Mouse (Mus musculus) lung, postnatal 4 days (tissue): Measurements from ENCODE around the gene Ndufa6.
"Not testable (repeated sequence)": the region's sequence is repeated elsewhere in the genome, so short reads cannot be mapped to it uniquely, and the experiment has no call there.

ENCODE experiments used
- DNase-seq, 2 experiments: peaks; one replicate each; pipeline ENCODE4 v3.0.0; 2021

Gene Ndufa6

DNA sequence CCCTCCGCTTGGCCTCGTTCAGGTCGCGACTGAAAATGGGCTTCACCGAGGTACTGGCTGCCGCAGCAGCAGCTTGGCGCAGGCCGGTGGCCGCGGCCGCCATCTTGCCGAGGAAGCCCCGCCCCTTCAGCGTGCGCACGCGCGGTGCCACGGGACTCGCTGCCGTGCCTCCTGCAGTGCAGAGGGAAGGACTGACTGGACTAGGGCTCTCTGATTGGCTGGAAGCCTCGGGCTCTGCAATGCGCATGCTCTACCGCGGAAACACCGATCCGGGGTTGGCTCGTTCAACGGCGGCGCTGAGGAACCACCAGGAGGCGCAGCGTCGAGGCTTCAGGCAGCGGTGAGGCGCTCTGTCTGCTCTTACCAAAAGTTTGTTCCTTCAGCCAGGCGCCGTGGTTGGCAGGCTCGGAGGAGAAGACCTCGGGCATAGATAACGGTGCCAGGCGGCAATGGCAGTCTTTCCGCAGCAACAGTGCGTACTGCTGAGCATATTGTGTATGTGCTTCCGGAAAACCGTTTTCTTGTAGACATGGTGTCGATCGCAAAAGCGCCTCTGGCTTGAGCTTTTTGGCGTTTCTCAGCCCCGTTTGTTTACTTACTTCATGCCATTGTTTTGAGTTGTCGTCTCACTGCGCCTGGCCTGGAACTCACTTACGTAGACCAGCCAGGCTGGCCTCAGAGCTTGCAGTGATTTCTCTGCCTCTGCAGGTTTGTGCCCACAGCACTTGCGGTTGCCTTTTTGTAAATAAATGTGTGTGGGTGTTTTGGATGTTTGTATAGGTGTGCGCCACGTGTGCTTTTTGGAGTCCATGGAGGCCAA, at the start of gene Ndufa6:
Gene Ndufa6 (minus strand): TSS at position 197 of the 820 bp plus-strand sequence.
- peak; percentile 98 for DNase-seq

DNA sequence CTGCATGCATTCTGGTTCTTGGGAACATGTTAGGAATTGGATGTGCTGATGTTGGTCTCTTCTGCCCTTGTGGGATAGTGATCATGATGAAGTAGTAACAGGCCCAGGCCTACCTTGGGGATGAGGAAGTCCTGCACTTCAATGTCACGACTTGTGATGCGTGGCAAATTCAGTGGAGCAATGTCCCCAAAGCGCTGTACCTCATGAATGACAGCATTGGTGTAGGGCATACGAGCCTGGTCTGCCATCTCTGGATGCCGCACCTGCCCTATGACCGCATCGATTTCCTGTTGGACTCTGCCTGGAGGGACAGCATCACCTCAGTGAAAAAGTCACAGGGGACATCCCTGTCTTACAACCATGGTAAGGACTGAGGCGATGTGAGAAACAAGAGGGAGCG, 49.5 kb upstream of the Ndufa6 start:
- no peak for DNase-seq

DNA sequence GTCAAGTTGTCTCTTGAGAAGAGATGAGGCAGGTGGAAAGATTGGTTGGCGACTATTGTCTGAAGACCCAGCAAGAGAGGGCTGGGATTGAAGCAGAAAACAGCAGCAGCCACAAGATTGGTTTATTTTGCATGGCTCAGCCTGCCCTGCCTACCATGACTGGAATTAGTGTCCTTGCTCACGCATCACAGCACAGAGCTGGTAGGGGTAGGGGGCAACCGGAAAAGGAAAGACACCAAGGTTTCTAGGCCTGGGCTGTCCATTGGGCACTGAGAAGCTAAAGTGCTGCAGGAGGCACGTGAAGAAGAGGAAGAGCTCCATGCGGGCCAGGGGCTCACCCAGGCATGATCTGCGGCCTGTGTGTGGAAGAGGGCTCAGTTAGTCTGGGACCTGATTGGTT, 48.6 kb upstream of the Ndufa6 start:
- DNase-seq = no peak

DNA sequence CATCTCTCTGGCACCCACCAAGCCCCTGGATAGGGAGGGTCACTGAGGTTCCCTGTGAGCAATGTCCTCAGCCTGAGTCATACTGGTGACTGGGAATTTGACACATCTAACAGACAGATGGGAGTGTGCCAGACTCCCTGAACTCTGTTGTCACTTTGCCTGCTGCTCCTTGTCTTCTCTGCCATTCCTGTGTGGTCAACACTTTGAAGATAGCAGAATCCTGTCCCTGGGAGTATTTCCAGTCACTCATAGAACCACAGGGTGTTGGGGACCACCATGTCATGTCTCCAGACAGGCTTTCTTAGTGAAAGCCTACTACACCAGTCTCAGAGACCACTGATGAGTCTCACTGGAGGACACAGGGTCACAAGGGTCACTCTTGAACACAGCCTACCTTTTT, 48.0 kb upstream of the Ndufa6 start:
- no peak for DNase-seq

GRCm38 (mm10) chr15:82401516-82401915, 47.4 kb upstream of the Ndufa6 start:
- no peak for DNase-seq

GRCm38 (mm10) chr15:82395955-82396354, 41.8 kb upstream of the Ndufa6 start:
- DNase-seq = not testable (repeated sequence)

GRCm38 (mm10) chr15:82393922-82394321, 39.8 kb upstream of the Ndufa6 start, which contains the start of gene Cyp2d11:
Cyp2d11 (minus strand) TSS chr15:82394022.
- not testable (repeated sequence) for DNase-seq

DNA sequence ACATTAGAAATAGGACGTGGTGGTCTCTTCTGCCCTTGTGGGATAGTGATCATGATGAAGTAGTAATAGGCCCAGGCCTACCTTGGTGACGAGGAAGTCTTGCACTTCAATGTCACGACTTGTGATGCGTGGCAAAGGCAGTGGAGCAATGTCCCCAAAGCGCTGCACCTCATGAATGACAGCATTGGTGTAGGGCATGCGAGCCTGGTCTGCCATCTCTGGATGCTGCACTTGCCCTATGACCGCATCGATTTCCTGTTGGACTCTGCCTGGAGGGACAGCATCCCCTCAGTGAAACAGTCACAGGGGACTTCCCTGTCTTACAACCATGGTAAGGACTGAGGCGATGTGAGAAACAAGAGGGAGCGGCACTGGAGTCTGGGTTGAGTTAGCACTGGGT, 35.8 kb upstream of the Ndufa6 start:
- DNase-seq = not testable (repeated sequence)

- no peak for DNase-seq
Measured at GRCm38 (mm10) chr15:82385729-82386128, 31.6 kb upstream of the Ndufa6 start.

- no peak for DNase-seq
Measured at GRCm38 (mm10) chr15:82382441-82382840, 28.3 kb upstream of the Ndufa6 start.

DNA sequence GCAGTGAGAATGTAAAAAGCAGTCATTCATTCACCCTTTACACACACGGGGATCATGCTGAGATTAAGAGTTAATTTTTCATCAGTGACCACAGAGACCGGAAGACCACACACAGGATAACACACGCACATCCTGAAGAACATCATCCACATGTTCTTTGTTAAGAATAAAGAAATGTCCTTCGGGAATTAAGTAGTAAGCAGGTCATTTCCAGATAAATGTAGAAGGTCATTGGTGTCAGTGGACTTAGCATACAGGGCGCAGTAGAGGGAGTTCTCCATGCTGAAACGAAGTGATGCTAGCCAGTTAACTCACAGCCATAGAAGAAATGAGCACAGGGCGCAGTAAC, 26.6 kb upstream of the Ndufa6 start:
- DNase-seq = no peak

DNA sequence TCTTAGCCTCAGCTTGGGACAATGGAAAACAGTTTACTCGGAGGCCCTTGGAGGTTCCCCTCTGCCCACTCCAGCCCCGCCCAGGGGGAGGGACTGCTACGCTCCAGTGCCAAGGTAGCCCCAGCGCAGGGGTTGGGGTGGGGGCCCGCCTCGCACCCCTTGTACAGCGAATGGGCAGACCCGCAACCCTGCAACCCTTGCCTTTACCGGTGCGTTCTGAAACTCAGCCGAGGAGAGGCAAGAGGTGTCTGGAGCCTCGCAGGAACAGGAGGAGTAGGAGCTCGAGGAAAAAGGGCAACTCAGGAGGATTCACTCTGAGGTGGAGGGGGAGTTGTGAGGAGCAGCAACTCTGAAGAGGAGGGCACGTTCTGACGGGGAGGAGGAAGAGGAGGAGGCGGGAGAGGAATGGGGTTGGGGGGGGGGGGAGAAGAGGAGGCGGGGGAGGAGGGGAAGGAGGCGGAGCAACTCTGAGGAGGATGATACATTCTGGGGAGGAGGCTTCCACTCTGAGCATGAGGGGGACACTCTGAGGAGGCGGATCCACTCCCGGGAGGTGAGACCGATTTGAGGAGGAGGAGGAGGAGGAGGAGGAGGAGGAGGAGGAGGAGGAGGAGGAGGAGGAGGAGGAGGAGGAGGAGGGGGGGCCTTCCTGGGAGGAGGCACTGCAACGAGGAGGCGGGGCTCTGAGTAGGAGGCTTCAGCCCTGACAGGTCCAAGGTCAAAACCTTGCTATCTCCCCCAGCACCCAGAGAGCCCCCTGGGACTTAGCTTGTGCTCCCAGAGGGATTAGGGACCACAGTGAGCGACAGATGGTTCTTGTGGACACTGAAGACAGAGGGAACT, 26.0 kb upstream of the Ndufa6 start, which contains the start of gene Cyp2d22:
Gene Cyp2d22 (minus strand): TSS at position 390 of the 843 bp plus-strand sequence.
- DNase-seq = peak; percentile 62 to 73

- peak in 1 of 2 experiments; percentile 21 for DNase-seq
Measured at GRCm38 (mm10) chr15:82379511-82379870, 25.4 kb upstream of the Ndufa6 start.

GRCm38 (mm10) chr15:82378261-82379180, 24.4 kb upstream of the Ndufa6 start:
- DNase-seq = peak in 1 of 2 experiments; percentile 41

- DNase-seq = no peak
Measured at GRCm38 (mm10) chr15:82377701-82378100, 23.6 kb upstream of the Ndufa6 start.

DNA sequence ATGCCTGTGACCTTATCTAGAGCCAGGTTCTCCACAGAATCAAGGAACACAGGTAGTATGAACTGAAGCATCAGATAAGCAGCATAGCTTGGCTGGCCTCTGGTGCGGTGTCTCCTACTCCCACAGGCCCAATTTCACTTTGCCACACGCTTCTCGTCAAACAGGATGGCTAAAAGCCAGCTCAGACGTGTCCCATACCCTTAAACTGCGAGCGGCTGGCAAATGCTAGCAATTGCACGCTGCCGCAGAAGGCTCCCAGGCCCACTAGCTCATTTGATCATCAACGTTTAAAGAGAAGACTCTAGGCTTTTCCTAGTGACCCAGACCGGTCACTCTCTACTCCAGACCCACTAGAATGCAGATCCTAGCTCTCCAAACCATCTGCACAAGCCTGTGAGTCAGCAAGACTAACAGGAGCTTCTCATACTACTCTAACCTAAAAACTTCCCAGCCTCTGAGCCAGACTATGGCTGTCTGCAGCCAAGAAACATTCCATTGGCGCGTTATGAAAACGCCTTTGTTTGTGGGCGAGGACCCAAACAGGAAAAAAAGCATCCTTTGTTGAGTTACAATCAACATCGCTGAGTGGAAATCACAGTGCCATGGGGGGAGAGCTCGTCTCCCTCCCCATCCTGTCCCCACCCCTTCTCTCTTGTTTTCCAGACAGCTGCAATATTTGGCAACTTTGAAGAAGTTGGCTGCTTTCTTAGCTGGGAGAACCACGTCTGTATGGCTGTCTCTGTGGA, 22.4 kb upstream of the Ndufa6 start:
- DNase-seq = peak; percentile 73 to 81

DNA sequence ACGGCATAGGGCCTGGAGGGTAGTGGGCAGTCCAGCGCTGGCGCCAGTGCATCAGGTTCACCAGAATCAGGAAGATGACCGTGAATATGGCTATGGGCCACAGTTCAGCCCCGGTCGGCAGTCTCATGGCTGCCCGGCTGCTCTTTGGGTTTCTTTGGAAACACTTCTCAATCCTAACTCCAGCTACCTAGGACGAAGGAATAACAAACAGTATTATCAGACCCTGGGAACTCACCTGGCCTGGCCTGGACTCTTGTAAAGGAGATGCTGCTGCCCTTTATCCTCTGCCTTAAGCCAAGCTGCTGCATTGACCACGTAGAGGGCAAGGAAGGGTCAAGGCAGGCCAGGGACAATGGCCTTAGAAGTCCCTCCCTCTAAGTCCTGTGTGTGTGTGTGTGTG, 21.7 kb upstream of the Ndufa6 start:
- DNase-seq = no peak

GRCm38 (mm10) chr15:82374437-82374836, 20.3 kb upstream of the Ndufa6 start:
- no peak for DNase-seq

DNA sequence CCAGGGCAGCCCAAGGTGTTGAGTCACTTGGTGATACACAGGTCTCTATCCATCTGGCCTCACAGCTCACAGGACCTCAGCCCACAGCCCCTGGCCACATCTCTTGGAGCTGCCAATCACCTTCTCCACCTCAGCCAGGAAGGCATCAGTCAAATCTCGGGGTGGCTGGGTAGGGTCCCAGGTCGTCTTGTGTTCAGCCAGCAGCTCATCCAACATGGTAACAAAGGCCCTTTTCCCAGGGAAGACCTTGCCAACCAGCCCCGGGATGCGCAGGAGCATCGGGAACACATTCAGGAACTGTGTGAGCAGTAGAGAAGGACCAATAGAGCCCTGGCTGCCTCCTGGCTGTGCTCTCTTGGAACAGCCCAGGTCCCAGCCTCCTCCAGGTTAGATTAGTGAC, 18.9 kb upstream of the Ndufa6 start:
- no peak for DNase-seq

DNA sequence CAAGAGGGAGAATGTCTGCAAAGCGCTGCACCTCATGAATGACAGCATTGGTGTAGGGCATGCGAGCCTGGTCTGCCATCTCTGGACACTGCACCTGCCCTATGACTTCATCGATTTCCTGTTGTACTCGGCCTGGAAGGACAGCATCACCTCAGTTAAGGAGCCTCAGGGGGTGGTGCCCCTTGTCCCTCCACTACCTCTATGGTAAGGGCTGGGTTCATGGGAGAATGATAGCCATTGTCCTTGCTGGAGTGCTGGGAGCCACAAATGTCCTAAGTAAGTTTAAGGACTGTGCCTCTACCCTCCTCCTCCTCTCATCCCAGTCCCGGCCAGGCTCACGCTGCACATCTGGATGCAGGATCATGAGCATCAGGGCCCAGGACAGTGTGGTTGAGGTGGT, 18.3 kb upstream of the Ndufa6 start:
- no peak for DNase-seq

DNA sequence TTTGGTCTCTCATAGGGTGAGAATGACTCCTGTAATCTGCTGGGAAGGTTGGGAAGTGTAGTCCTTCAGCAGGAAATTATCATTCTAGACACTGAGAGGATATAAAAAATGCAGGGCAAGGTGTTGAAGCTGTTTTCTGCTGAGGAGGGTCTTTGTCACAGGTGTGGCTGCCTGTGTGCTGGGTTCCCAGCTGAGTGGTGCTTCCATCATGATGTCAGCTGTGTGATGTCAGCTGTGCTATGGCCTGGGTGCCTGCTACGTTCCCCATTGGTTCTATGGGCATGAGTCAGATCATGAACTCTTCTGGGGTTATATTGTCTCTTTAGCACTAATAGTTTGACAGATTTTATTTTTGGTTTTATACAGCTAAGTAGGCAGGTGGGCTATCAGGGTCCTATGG, 14.7 kb upstream of the Ndufa6 start:
- DNase-seq = no peak

DNA sequence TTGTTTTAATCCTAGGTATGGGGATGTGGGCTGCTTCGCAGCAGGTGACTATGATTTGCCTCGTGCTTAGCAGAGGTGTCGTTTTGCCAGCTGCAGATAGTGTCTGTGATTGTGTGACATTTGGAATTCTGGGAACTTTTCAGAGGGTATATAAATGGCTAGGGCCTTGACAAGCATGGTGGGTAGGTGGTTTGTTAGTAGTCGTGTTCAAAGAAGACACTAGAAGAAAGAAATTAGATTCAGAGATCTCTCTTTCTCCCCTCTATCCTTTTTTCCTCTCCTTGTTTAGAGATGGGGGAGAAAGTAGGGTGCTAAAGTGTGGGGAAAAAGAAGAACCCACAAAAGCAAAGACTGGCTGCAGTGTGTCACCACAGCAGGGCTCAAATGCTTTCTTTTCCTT, 14.0 kb upstream of the Ndufa6 start:
- no peak for DNase-seq
